Mouse (Mus musculus) liver, embryonic 15.5 days (tissue): ENCODE measurements around the gene Smox. TPM values are rescaled to one million over a fixed set of nuclear protein-coding genes. Genes with fewer than 3 reads are reported as not detected.

Source experiments
- ATAC-seq: fragments of 200-750 bp; cut with Nextera tagmentation; 2 replicates; pipeline ENCODE4 v1.8.0; 2017; ENCODE audit warnings: moderate number of reproducible peaks, mild to moderate bottlenecking, moderate library complexity; ENCODE audit not compliant: insufficient read depth
- H3K27ac ChIP-seq: fragments of 300-500 bp; sonication (generic); replicated peaks from 2 replicates; pipeline ENCODE4 v1.5.1; 2015; ENCODE audit warnings: mild to moderate bottlenecking, inconsistent platforms
- H3K27me3 ChIP-seq: fragments of 300-500 bp; sonication (generic); 2 replicates; pipeline ENCODE4 v1.6.1; 2015; ENCODE audit warnings: mild to moderate bottlenecking, inconsistent platforms
- H3K36me3 ChIP-seq: fragments of 300-500 bp; sonication (generic); replicated peaks from 2 replicates; pipeline ENCODE4 v1.6.1; 2015; ENCODE audit warnings: moderate library complexity, mild to moderate bottlenecking, inconsistent platforms
- H3K4me1 ChIP-seq: fragments of 300-500 bp; sonication (generic); replicated peaks from 2 replicates; pipeline ENCODE4 v1.6.1; 2015; ENCODE audit warnings: inconsistent platforms
- H3K4me2 ChIP-seq: fragments of 300-500 bp; sonication (generic); 2 replicates; pipeline ENCODE4 v1.6.1; 2015; ENCODE audit warnings: moderate library complexity, mild to moderate bottlenecking, inconsistent platforms
- H3K4me3 ChIP-seq: fragments of 300-500 bp; sonication (generic); replicated peaks from 2 replicates; pipeline ENCODE4 v1.5.1; 2015; ENCODE audit warnings: mild to moderate bottlenecking, inconsistent platforms
- H3K9ac ChIP-seq: fragments of 300-500 bp; sonication (generic); 2 replicates; pipeline ENCODE4 v1.6.1; 2015; ENCODE audit warnings: moderate library complexity, mild to moderate bottlenecking, inconsistent platforms
- H3K9me3 ChIP-seq: fragments of 300-500 bp; sonication (generic); replicated peaks from 2 replicates; pipeline ENCODE4 v1.6.1; 2016; ENCODE audit warnings: inconsistent platforms
- WGBS: fragments of 180-500 bp; shearing (Covaris S2); methylation state at CpG from one replicate; pipeline ENCODE4 v1.1.7; 2015; ENCODE audit warnings: mixed read lengths; ENCODE audit not compliant: insufficient replicate concordance; 5-methylcytosine and 5-hydroxymethylcytosine counted together
- polyA plus RNA-seq: library from polyadenylated mRNA; unstranded; fragments of >200 nt; fragmentation: Nextera tagmentation; extraction: Ambion mirVana; gene quantifications from 2 replicates; pipeline ENCODE4 v1.2.1, GENCODE M21; 2015

Gene Smox
- polyA plus RNA-seq, 1 experiment from 2014 or later, result 106 TPM

DNA sequence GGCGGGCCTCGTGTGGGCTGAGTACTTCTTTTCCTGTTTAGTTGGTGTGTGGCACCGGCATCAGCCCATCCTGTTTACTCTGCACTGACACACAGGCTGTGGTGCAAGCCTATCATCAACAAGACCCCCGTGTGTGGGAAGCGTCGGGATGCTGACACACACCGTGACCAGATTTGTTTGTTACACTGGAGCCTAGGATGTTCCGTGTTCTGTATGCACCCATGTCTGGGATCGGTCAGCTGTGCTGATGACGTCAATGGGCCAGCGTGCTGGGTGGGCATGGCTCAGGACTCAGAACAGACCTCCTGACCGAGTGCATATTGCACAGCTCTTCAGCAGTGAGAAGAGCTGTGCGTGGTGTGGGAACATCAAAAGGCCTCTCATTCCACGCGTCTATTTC, 6.2 kb upstream of the Smox start:
- 71% methylated on average over 15 of the region's 15 CpGs for WGBS
- no peak overlapping the region for H3K4me3 ChIP-seq
- no peaks in the 10 kb centered on the region for H3K36me3 ChIP-seq
- no peak overlapping the region for H3K9ac ChIP-seq
- ATAC-seq, result no peak
- no peaks in the 10 kb centered on the region for H3K9me3 ChIP-seq
- H3K4me2 ChIP-seq, result no peak overlapping the region
- peaks cover 44% of the 10 kb centered on the region for H3K27me3 ChIP-seq
- no peak overlapping the region for H3K27ac ChIP-seq
- H3K4me1 ChIP-seq, result peaks cover 15% of the 10 kb centered on the region

GRCm38 (mm10) chr2:131486046-131486445, 5.2 kb upstream of the Smox start:
- no peak overlapping the region for H3K4me2 ChIP-seq
- no peaks in the 10 kb centered on the region for H3K9me3 ChIP-seq
- H3K27me3 ChIP-seq, result peaks cover 38% of the 10 kb centered on the region
- ATAC-seq, result no peak
- H3K27ac ChIP-seq, result no peak overlapping the region
- 57% methylated on average over 3 of the region's 3 CpGs for WGBS
- no peak overlapping the region for H3K9ac ChIP-seq
- no peak overlapping the region for H3K4me3 ChIP-seq
- H3K4me1 ChIP-seq, result peaks cover 24% of the 10 kb centered on the region
- no peaks in the 10 kb centered on the region for H3K36me3 ChIP-seq

DNA sequence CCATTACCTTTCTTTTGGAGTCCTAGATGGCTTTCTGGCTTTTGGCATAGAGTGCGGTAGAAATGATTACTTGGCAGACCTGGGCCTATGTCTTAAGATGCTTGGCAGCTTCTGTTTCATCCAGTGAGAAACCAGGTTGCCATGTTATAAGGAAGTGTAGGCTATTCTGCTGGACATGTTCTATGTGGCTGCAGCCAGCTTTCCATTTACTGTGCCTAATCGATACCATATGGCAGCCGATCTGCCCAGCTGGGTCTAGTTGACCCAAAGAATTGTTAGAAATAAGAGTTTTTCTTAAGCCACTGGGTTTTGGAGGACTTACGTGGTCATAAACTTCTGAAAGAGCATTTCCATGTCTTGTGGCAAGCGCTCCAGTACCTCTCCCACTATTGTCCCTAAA, 4.0 kb upstream of the Smox start:
- Histone ChIP-seq H3K4me2 (no peak overlapping the region), H3K9ac (no peak overlapping the region), H3K4me1 (peaks cover 25% of the 10 kb centered on the region), H3K27me3 (peaks cover 36% of the 10 kb centered on the region), H3K4me3 (no peak overlapping the region), H3K36me3 (no peaks in the 10 kb centered on the region), H3K27ac (no peak overlapping the region), H3K9me3 (no peaks in the 10 kb centered on the region)
- WGBS, result 86% methylated on average over 5 of the region's 5 CpGs
- no peak for ATAC-seq

- Histone ChIP-seq H3K9ac (no peak overlapping the region), H3K4me2 (no peak overlapping the region), H3K4me1 (peaks cover 34% of the 10 kb centered on the region), H3K27me3 (peaks cover 27% of the 10 kb centered on the region), H3K4me3 (no peak overlapping the region), H3K9me3 (no peaks in the 10 kb centered on the region), H3K27ac (no peak overlapping the region), H3K36me3 (no peaks in the 10 kb centered on the region)
- 67% methylated on average over 4 of the region's 4 CpGs for WGBS
- no peak for ATAC-seq
Observed at GRCm38 (mm10) chr2:131488261-131488660, 3.0 kb upstream of the Smox start.

DNA sequence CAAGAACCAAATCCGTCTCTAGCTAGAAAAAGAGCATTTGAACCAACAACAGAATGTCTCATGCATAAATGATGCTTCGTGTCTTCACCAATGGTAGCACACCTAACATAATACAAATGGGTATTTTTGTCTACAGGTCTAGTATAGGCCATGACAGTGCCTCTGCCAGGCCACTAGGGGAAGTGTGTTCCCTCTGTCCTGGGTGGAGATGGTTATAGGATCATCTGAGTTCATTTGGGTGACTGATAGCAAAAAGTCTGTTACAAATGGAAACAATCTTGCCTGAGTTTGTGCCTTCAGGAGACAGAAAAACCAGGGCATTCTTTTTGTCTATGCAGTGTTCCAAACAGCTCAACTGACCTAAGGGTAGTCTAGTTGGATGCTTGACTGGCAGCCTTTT, 2.4 kb upstream of the Smox start:
- Histone ChIP-seq H3K36me3 (no peaks in the 10 kb centered on the region), H3K9ac (no peak overlapping the region), H3K27ac (no peak overlapping the region), H3K4me2 (no peak overlapping the region), H3K4me1 (peaks cover 40% of the 10 kb centered on the region), H3K9me3 (no peaks in the 10 kb centered on the region), H3K4me3 (no peak overlapping the region), H3K27me3 (peaks cover 21% of the 10 kb centered on the region)
- 63% methylated on average over 2 of the region's 2 CpGs for WGBS
- ATAC-seq, result no peak

DNA sequence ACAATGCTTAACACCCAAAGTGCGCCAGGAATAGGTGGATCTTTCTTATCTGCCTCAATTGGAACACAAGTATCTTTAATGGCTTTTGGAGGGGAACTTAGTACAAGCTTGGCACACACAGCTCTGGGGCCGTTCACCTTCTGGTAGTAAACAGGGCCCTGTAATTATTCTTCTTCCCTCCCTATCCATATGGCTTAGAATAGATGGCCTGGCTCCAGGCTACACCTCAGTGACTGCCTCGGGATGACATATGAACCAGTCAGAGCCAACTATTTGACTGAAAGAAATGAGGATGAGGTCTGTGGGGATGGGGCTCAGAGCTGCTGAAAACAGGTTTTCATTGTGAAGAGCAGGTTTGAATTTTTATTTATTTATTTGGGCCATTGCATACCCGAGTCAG, 1.7 kb upstream of the Smox start:
- H3K27me3 ChIP-seq, result peaks cover 14% of the 10 kb centered on the region

DNA sequence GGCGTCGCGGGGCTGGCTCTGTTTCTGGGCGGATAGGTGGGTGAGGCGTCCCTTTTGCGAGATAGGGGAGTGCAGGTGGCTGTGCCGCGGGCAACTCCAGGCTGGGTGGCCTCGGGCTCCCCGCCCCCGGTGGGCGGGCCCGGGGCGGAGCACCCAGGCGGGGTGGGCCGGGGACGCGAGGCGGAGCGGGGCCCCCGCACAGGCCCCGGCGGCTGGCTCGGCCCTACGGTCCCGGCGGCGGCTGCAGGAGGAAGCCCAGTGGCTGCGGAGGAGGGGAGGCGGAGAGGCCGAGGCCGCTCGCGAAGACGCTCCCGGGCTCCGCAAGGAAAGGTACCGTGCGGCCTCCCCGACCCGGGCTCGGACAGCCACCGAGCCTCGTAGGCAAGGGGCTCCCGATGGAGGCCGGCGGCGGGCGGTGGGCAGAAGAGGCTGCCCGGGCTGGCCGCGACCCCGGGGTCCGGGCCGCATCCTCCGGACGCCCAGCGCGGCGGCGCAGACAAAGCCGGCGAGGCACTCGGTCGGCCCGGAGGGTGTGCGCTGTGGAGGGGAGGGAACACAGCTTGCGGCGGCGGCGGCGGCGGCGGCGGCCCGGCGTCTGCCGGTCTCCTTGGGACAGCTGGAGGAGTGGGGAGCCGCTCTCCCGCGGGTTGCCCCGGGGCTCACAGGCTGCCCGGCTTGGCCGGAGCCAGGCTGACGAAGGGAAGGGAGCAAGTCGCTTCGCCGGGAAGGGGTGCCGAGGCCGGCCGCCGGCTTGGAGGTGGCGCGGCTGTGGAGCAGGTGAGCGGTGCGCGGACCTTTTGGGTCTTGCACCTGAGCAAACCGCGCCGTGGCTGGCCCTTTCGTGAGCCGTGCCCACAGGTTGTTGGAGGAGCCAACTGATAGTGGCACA, 655 bp downstream of the Smox start:
- Histone ChIP-seq H3K27ac (peak overlapping the region; percentile 93), H3K4me3 (peak overlapping the region; percentile 91), H3K9me3 (no peaks in the 10 kb centered on the region), H3K4me2 (peak overlapping the region; percentile 86), H3K4me1 (peaks cover 71% of the 10 kb centered on the region), H3K9ac (peak overlapping the region; percentile 98), H3K36me3 (no peaks in the 10 kb centered on the region), H3K27me3 (peaks cover 8% of the 10 kb centered on the region)
- WGBS, result under 1% methylated on average over 83 of the region's 102 CpGs
- peak; percentile 98 for ATAC-seq

More for the DNA sequence above, 1.7 kb upstream of the Smox start:
- no peak overlapping the region for H3K4me3 ChIP-seq
- peaks cover 47% of the 10 kb centered on the region for H3K4me1 ChIP-seq
- 65% methylated on average over 4 of the region's 4 CpGs for WGBS
- no peak overlapping the region for H3K27ac ChIP-seq
- ATAC-seq, result no peak
- no peaks in the 10 kb centered on the region for H3K36me3 ChIP-seq
- H3K9ac ChIP-seq, result no peak overlapping the region
- H3K9me3 ChIP-seq, result no peaks in the 10 kb centered on the region
- no peak overlapping the region for H3K4me2 ChIP-seq

- no peak for ATAC-seq
Observed at GRCm38 (mm10) chr2:131492596-131493139, 1.4 kb downstream of the Smox start.

DNA sequence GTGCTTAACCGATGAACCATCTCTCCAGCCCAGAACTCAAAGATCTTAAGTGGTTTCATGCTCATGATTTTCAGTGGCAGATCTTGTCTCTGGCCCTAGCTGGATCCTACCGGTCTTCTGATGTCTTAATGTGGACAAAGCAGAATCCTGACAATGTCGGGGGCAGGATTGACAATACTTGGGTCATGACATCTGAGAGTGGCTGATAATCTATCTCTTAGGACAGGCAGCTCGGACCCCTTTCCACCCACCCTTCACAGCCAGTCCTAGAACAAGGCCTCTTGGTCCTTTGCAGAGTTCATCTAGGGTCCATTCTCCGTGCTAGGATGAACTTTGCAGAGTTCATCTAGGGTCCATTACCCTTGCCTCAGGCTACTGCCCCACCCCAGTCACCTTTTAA, 2.1 kb downstream of the Smox start:
- WGBS, result 33% methylated on average over 5 of the region's 5 CpGs
- H3K4me1 ChIP-seq, result peaks cover 85% of the 10 kb centered on the region
- H3K4me2 ChIP-seq, result peak overlapping the region; percentile 86
- no peaks in the 10 kb centered on the region for H3K36me3 ChIP-seq
- H3K9me3 ChIP-seq, result no peaks in the 10 kb centered on the region
- peak overlapping the region; percentile 91 for H3K4me3 ChIP-seq
- ATAC-seq, result no peak
- peak overlapping the region; percentile 98 for H3K9ac ChIP-seq
- H3K27ac ChIP-seq, result peak overlapping the region; percentile 93
- peaks cover 8% of the 10 kb centered on the region; the same call in 1 of the 2 replicates for H3K27me3 ChIP-seq

More at GRCm38 (mm10) chr2:131492596-131493139, 1.4 kb downstream of the Smox start:
- peak overlapping the region; percentile 91 for H3K4me3 ChIP-seq
- peaks cover 8% of the 10 kb centered on the region; the same call in 1 of the 2 replicates for H3K27me3 ChIP-seq
- peak overlapping the region; percentile 86 for H3K4me2 ChIP-seq
- peak overlapping the region; percentile 93 for H3K27ac ChIP-seq
- H3K4me1 ChIP-seq, result peaks cover 78% of the 10 kb centered on the region
- H3K9ac ChIP-seq, result peak overlapping the region; percentile 98
- H3K9me3 ChIP-seq, result no peaks in the 10 kb centered on the region
- H3K36me3 ChIP-seq, result no peaks in the 10 kb centered on the region
- WGBS, result 27% methylated on average over 10 of the region's 10 CpGs

DNA sequence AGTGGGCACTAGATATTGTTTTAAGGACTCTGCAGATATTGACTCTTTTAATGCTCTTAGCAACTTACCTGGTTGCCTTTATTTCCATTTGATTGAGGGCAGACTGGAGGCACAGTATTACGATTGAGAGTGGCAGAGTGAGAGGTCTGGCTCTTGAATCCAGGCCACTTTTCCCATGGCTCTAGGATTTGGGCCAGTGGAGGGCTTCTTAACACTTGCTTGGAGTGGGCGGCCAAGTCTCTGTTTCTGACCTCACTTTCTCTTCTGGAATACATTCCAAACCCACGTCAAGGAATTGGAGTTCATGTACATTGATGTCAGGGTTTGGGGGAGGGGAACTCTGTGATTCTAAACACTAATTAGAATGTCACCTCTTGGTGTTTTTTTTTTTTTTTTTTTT, 4.0 kb downstream of the Smox start:
- peak overlapping the region; percentile 99 for H3K27ac ChIP-seq
- H3K9ac ChIP-seq, result peak overlapping the region; percentile 36; the same call in 1 of the 2 replicates
- peak overlapping the region; percentile 91 for H3K4me3 ChIP-seq
- WGBS, result 72% methylated on average over 3 of the region's 3 CpGs
- no peak for ATAC-seq
- H3K4me2 ChIP-seq, result peak overlapping the region; percentile 86
- 0 out of 2 replicates have a peak, but pooled peaks cover 5% of the 10 kb centered on the region for H3K27me3 ChIP-seq
- H3K4me1 ChIP-seq, result peaks cover 85% of the 10 kb centered on the region
- H3K36me3 ChIP-seq, result no peaks in the 10 kb centered on the region
- no peaks in the 10 kb centered on the region for H3K9me3 ChIP-seq

GRCm38 (mm10) chr2:131496125-131496820, 5.0 kb downstream of the Smox start:
- Histone ChIP-seq H3K27me3 (0 out of 2 replicates have a peak, but pooled peaks cover 5% of the 10 kb centered on the region), H3K9me3 (no peaks in the 10 kb centered on the region), H3K27ac (peak overlapping the region; percentile 99), H3K9ac (peak overlapping the region; percentile 41), H3K4me2 (peak overlapping the region; percentile 86), H3K36me3 (no peaks in the 10 kb centered on the region), H3K4me3 (peak overlapping the region; percentile 13), H3K4me1 (peaks cover 87% of the 10 kb centered on the region)
- 61% methylated on average over 5 of the region's 5 CpGs for WGBS
- no peak for ATAC-seq
